Mouse (Mus musculus) forebrain, embryonic 12.5 days (tissue): ENCODE measurements around the gene Zfhx3. TPM values are rescaled to one million over a fixed set of nuclear protein-coding genes. Genes with fewer than 3 reads are reported as not detected.
A peak's percentile ranks its signal among the peaks of the same experiment; 100 is the strongest.

Experiments
- ATAC-seq: fragments of 200-750 bp; cut with Nextera tagmentation; 2 replicates; pipeline ENCODE4 v1.8.0; 2017; ENCODE audit warnings: moderate TSS enrichment; ENCODE audit not compliant: low FRiP score
- H3K27ac ChIP-seq: fragments of 300-500 bp; sonication (generic); 2 replicates; pipeline ENCODE4 v1.5.1; 2016; ENCODE audit warnings: mild to moderate bottlenecking
- H3K27me3 ChIP-seq: fragments of 300-500 bp; sonication (generic); 2 replicates; pipeline ENCODE4 v1.6.1; 2016; ENCODE audit warnings: mild to moderate bottlenecking
- H3K36me3 ChIP-seq: fragments of 300-500 bp; sonication (generic); replicated peaks from 2 replicates; pipeline ENCODE4 v1.6.1; 2016; ENCODE audit warnings: mild to moderate bottlenecking
- H3K4me1 ChIP-seq: fragments of 300-500 bp; sonication (generic); 2 replicates; pipeline ENCODE4 v1.6.1; 2016
- H3K4me2 ChIP-seq: fragments of 300-500 bp; sonication (generic); 2 replicates; pipeline ENCODE4 v1.6.1; 2016; ENCODE audit warnings: mild to moderate bottlenecking, moderate library complexity
- H3K4me3 ChIP-seq: fragments of 300-500 bp; sonication (generic); replicated peaks from 2 replicates; pipeline ENCODE4 v1.5.1; 2016; ENCODE audit warnings: mild to moderate bottlenecking
- H3K9ac ChIP-seq: fragments of 300-500 bp; sonication (generic); 2 replicates; pipeline ENCODE4 v1.6.1; 2016; ENCODE audit warnings: mild to moderate bottlenecking
- H3K9me3 ChIP-seq: fragments of 300-500 bp; sonication (generic); 2 replicates; pipeline ENCODE4 v1.6.1; 2016
- whole genome bisulfite sequencing: fragments of 180-500 bp; shearing (Covaris S2); methylation state at CpG from one replicate; pipeline ENCODE4 v1.1.7; 2016; 5-methylcytosine and 5-hydroxymethylcytosine counted together
- polyA plus RNA-seq: library from polyadenylated mRNA; unstranded; fragments of >200 nt; fragmentation: Nextera tagmentation; extraction: Ambion mirVana; gene quantifications from 2 replicates; pipeline ENCODE4 v1.2.1, GENCODE M21; 2016

Zfhx3 gene
- polyA plus RNA-seq, 1 experiment from 2014 or later = 30.5 TPM

DNA sequence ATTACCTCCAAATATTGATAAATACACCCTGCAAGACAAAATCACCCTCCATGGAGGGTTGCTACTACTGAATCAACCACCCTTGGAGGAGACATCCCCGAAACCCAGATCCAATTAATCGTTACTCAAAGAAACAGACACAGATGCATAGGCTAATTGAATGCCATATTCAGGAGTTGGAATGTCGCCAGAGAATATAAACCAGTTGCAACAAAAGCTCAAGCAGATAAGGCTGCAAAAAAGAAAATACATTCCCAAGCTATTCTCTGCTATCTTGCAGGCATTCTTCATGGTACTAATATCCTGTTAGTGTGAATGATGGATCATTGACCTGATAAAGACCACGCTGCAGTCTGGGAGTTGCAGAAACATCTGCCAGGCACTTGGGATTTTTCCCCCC, 440.7 kb downstream of the Zfhx3 start:
- Histone ChIP-seq H3K27ac (no peak overlapping the region), H3K4me2 (no peak overlapping the region), H3K4me3 (no peak overlapping the region), H3K9me3 (no peaks in the 10 kb centered on the region), H3K27me3 (no peaks in the 10 kb centered on the region), H3K9ac (no peak overlapping the region), H3K36me3 (no peaks in the 10 kb centered on the region), H3K4me1 (peaks cover 21% of the 10 kb centered on the region)
- 69% methylated on average over 4 of the region's 4 CpGs for WGBS
- no peak for ATAC-seq

DNA sequence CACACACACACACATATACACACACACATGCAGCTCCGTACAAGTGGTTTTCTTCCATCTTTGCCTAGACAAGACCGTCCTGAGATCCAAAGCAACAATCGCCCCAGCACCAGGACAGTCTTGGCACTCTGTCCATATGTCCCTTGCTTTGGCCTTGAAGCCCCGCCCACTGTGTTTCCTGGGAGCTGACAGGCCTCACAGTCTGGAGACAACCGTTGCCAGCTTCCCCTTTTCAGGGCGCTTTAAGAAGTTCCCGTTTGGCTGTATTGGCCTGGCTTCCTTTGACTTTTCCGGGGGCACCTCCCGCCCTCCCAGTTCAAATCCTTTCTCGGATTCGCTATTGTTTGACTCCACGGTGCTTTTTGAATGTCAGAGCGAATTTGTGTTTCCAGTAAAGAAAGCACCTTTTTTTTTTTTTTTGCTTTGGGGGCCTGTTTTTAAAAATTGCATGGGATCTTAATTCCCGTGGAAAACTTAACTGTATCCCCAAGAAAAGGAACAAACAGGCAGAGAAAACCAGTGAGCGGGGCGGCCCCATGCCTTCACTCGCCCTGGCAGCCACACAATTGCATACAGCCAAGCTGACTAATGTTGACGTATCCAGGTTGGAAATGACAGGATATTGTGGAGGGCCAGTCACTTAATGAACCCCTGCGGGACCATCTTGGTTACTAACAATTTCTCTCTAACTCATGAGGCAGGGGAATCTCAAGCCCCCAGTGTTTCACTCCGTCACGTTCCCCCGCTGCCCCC, 444.9 kb downstream of the Zfhx3 start:
- H3K9ac ChIP-seq = peak overlapping the region; percentile 8; the same call in 1 of the 2 replicates

DNA sequence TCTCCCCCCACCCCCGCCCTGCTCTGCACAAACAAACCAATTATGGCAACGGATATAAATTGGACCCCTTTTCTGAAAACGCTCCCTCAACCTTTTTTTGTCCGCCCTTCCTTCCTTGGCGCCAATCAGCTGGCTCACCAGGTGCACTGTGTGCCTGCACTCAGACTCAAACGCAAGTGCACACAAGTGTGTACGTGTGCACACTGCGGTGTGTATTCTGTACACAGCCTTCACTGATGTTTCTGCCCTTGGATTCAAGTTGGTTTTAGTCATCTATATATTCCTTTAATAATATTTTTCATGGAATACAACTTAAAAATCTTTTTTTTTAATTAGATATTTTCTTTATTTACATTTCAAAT, 445.4 kb downstream of the Zfhx3 start:
- ATAC-seq = no peak
- peak overlapping the region; percentile 27; the same call in 1 of the 2 replicates for H3K27ac ChIP-seq

More for the DNA sequence above, 444.9 kb downstream of the Zfhx3 start:
- peaks cover 32% of the 10 kb centered on the region for H3K4me1 ChIP-seq
- peak overlapping the region; percentile 27; the same call in 1 of the 2 replicates for H3K27ac ChIP-seq
- H3K27me3 ChIP-seq = no peaks in the 10 kb centered on the region
- whole genome bisulfite sequencing = 17% methylated on average over 22 of the region's 22 CpGs
- peak; percentile 75; the same call in 1 of the 2 replicates for ATAC-seq
- no peaks in the 10 kb centered on the region for H3K36me3 ChIP-seq
- peak overlapping the region; percentile 48 for H3K4me2 ChIP-seq
- H3K4me3 ChIP-seq = peak overlapping the region; percentile 7; the same call in 1 of the 2 replicates
- H3K9me3 ChIP-seq = no peaks in the 10 kb centered on the region

DNA sequence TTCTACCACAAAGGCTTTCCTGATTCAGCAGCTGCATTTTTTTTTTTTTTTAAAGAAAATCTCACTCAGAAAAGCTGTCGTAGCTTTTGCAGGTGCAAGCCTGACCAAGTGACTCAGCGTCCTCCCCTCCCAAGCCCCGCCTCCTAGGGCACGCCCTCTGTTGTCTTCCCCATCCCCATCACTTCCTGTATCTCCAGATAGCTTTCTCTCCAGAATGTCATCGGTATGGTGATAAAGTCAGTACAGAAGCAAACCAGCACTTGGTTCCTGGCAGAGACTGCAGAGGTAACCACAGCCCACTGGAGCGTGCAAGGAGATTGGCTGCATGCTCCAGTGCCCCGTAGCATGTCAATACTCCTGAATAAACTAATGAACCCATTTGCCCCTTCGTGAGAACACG, 450.5 kb downstream of the Zfhx3 start:
- 81% methylated on average over 9 of the region's 9 CpGs for WGBS
- no peak overlapping the region for H3K27ac ChIP-seq
- no peak for ATAC-seq

More for the DNA sequence above, 445.4 kb downstream of the Zfhx3 start:
- no peaks in the 10 kb centered on the region for H3K9me3 ChIP-seq
- no peaks in the 10 kb centered on the region for H3K27me3 ChIP-seq
- 43% methylated on average over 8 of the region's 8 CpGs for WGBS
- peaks cover 32% of the 10 kb centered on the region for H3K4me1 ChIP-seq
- H3K36me3 ChIP-seq = no peaks in the 10 kb centered on the region
- H3K9ac ChIP-seq = 0 out of 2 replicates have a peak overlapping the region, but pooled peaks have one; percentile 8
- peak overlapping the region; percentile 48 for H3K4me2 ChIP-seq
- H3K4me3 ChIP-seq = no peak overlapping the region

DNA sequence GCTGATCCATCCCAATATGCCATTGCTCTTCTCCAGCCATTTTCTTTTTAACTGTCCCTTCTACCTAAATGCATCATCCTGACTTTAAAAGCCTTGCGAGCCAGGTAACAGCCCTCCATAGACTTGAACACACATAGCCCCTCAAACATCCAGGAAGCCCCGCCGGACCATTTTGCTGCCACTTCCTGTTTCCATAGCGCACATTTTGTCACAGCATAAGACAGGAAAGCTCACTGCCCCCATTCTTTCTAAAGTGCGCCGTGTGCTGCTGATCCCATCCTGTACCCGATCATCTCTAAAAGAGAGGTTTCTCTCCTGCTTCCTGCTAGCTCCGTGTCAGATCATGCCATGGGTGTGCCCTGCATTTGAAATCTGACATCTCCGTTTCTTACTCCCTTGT, 459.7 kb downstream of the Zfhx3 start:
- Histone ChIP-seq H3K9ac (no peak overlapping the region), H3K9me3 (no peaks in the 10 kb centered on the region), H3K27ac (no peak overlapping the region), H3K4me2 (no peak overlapping the region), H3K36me3 (no peaks in the 10 kb centered on the region), H3K27me3 (peaks cover 16% of the 10 kb centered on the region), H3K4me3 (no peak overlapping the region), H3K4me1 (peaks cover 18% of the 10 kb centered on the region)
- no peak for ATAC-seq
- WGBS = 88% methylated on average over 9 of the region's 9 CpGs

More for the DNA sequence above, 450.5 kb downstream of the Zfhx3 start:
- Histone ChIP-seq H3K36me3 (no peaks in the 10 kb centered on the region), H3K9ac (no peak overlapping the region), H3K4me2 (no peak overlapping the region), H3K4me1 (peaks cover 13% of the 10 kb centered on the region), H3K27me3 (no peaks in the 10 kb centered on the region), H3K4me3 (no peak overlapping the region), H3K9me3 (no peaks in the 10 kb centered on the region)

DNA sequence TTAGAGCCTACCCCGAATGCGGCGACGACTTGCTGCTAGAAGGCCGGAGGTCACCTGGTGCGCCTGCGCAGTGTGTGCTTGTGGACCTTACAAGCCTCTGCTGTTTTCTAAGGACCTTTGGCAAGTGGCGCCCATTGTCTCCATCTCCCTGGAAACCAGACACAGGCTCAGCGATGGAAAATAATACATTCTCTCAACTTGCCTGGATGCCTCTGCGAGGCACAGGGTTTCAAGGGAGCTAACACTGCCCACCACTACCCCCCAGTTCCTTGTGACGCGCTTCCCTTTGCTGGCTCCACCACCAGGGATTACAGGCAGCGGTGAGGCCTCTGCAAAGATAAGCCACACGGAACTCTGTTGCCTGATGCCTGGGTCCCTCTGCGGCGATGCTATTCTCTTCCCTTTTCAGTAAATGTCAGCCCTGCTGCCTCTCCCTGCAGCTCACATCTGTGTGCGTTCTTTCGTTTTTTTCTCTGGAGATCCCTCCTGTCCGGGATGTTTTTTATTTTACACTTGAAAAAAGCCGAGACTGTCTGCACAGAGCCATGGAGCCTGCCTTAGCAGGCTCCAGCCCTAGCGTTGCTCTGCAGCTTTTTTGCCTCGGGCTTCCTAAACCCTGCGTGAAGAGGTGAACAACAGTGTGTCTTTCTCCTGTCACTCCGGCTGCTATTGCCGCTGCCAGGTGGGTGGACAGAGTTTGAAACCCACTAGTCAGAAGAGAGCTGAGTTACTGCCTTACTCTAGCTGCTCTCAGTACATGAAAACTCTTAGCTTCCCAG, 464.5 kb downstream of the Zfhx3 start:
- Histone ChIP-seq H3K4me3 (peak overlapping the region; percentile 12), H3K9ac (peak overlapping the region; percentile 38), H3K9me3 (no peaks in the 10 kb centered on the region), H3K27ac (peak overlapping the region; percentile 77), H3K4me2 (peak overlapping the region; percentile 46), H3K36me3 (no peaks in the 10 kb centered on the region), H3K4me1 (peaks cover 19% of the 10 kb centered on the region), H3K27me3 (peaks cover 22% of the 10 kb centered on the region)
- peak; percentile 83 for ATAC-seq
- 11% methylated on average over 25 of the region's 25 CpGs for WGBS

DNA sequence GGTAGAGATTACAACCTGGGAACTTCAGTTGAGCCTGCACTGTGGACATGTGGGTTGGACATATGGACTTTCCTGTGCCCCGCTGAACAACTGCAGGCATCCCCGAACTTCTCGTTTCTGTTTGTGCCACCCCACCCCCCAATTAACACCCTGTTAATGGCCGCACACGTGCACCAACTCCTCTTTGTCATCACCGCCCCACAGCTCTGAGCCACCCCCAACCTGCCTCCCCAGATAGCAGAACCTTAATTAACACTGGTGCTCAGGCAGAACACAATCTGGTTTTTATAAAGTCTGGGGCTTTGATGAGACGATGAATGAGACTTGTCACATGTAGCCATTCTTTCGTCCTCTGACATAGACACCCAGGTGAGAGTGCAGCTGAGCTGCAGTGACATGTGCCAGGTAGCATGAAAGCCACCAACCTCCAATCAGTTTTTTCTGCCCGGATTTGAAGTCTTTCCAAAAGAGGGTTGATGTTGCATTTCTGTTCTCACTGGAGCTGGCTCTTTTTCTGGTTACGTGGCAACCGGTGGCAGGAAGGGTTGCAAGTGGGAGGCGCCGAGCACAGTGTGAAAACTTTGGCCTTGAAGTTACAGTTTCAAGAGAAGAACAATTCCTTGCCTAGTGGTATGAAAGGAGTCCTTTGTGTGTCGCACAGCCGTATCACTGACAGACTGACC, 476.9 kb downstream of the Zfhx3 start:
- H3K4me3 ChIP-seq = no peak overlapping the region
- peaks cover 14% of the 10 kb centered on the region for H3K4me1 ChIP-seq
- no peak overlapping the region for H3K27ac ChIP-seq
- ATAC-seq = peak; percentile 61; the same call in 1 of the 2 replicates
- WGBS = 25% methylated on average over 15 of the region's 15 CpGs
- peaks cover 50% of the 10 kb centered on the region for H3K27me3 ChIP-seq
- peak overlapping the region; percentile 30 for H3K4me2 ChIP-seq
- H3K36me3 ChIP-seq = no peaks in the 10 kb centered on the region
- H3K9ac ChIP-seq = no peak overlapping the region
- H3K9me3 ChIP-seq = no peaks in the 10 kb centered on the region

DNA sequence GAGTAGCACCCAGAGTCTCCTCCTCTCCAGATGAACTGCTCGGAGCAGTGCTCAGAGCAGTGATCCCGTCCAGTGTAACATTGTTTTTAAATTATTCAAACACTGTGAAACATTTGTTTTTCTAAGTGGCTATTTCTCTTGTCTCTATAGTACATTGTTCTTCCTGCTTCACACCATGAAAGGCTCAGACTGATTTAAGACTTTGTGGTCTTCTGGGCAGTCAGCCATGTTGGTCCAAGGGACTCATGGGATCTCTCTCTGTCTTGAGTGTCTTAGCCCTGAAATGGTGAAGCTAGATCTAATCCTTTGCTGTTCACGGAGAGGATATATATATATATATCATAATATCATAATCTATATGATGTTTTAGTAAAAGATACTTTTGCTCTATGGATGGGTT, 480.1 kb downstream of the Zfhx3 start:
- H3K27me3 ChIP-seq = peaks cover 48% of the 10 kb centered on the region
- no peak overlapping the region for H3K27ac ChIP-seq
- H3K4me2 ChIP-seq = no peak overlapping the region
- no peaks in the 10 kb centered on the region for H3K9me3 ChIP-seq
- peaks cover 14% of the 10 kb centered on the region for H3K4me1 ChIP-seq
- H3K9ac ChIP-seq = no peak overlapping the region
- WGBS = 84% methylated on average over 3 of the region's 3 CpGs
- no peak overlapping the region for H3K4me3 ChIP-seq
- H3K36me3 ChIP-seq = no peaks in the 10 kb centered on the region
- ATAC-seq = no peak

DNA sequence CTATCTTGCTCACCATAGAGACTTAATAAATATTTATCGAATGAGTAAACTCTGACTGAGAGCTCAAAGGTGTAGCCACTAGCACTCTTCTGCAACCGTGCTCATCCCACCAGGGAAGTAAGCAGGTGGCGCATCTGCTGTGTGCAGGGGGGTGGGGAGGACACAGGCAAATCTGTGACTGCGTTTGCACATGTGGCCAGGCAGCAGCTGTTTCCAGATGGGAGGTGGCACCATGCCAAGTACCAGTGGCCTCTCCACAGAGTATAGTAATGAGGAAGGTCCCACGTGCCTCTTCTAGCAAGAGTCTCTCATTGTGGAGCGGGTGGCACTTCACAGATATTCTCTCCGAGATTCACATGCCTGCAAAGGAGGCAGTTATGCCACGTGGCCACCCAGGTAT, 481.9 kb downstream of the Zfhx3 start:
- Histone ChIP-seq H3K4me3 (no peak overlapping the region), H3K9ac (no peak overlapping the region), H3K9me3 (no peaks in the 10 kb centered on the region), H3K4me1 (peaks cover 8% of the 10 kb centered on the region), H3K27me3 (peaks cover 46% of the 10 kb centered on the region), H3K4me2 (no peak overlapping the region), H3K27ac (no peak overlapping the region), H3K36me3 (no peaks in the 10 kb centered on the region)
- WGBS = 76% methylated on average over 8 of the region's 8 CpGs
- ATAC-seq = 0 out of 2 replicates have a peak, but pooled peaks have one; percentile 39

DNA sequence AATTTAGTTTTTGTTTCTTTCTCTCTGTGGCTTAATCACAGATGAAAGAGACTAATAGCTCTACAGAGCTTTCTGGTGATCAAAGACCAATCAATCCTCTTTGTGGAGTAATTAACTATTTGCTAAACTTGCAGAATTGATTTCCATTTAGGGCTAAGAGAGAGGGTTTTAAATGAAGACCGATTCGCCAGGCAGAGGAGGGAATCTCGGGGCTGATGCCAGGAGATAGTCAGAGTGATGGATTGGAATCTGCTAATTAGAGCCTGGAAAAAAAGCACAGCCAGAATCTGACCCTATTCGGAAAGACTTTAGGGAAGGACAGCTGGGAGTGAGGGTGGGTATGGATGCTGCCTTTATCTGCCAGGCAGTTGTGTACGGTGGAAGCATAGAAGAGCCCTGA, 490.9 kb downstream of the Zfhx3 start:
- H3K27me3 ChIP-seq = peaks cover 79% of the 10 kb centered on the region

DNA sequence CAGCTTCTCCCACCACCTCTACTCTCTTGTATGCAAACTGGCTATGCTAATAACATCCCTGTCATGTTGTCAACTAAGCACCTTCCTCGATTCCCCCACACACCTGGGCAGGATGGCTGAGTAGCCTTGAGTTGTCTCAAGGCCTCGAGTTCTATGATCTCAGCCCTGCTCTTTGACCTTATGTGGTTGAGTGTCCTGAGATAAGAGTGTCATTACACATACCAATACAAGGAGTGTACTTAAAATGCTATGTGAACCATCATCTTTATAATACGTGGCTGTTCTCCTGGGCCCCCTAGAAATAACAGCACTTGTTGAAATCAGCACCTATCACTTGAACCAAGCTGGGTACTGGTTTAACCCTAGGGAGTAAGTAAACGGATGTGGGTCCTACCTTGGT, 492.1 kb downstream of the Zfhx3 start:
- no peak for ATAC-seq
- H3K27ac ChIP-seq = no peak overlapping the region
- peaks cover 17% of the 10 kb centered on the region for H3K4me1 ChIP-seq
- no peak overlapping the region for H3K9ac ChIP-seq
- no peaks in the 10 kb centered on the region for H3K9me3 ChIP-seq
- H3K27me3 ChIP-seq = peaks cover 79% of the 10 kb centered on the region
- H3K4me2 ChIP-seq = no peak overlapping the region
- 89% methylated on average over 4 of the region's 4 CpGs for WGBS
- H3K4me3 ChIP-seq = no peak overlapping the region
- no peaks in the 10 kb centered on the region for H3K36me3 ChIP-seq

More for the DNA sequence above, 490.9 kb downstream of the Zfhx3 start:
- 12% methylated on average over 5 of the region's 5 CpGs for WGBS
- Histone ChIP-seq H3K9ac (no peak overlapping the region), H3K9me3 (no peaks in the 10 kb centered on the region), H3K36me3 (no peaks in the 10 kb centered on the region), H3K27ac (no peak overlapping the region), H3K4me1 (peaks cover 17% of the 10 kb centered on the region), H3K4me2 (no peak overlapping the region), H3K4me3 (no peak overlapping the region)
- ATAC-seq = no peak

DNA sequence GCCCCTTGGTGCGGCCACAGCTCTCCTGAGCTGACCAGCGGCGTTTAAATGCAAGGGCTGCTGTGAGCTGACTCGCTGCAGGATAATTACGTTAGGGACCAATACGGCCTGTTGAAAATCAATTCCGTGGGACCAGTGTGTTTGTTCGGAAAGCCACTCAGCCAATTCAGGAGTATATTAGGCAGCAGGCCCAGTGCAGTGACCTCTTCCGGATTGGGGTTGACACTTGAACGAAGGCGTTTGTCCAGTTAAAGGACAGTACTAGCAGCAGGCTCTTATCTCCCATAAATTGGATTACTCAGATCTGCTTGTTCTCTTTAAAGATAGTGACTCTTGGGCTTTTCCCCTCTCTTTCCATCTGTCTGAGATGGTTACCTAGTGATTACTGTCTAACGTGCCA, 493.9 kb downstream of the Zfhx3 start:
- peaks cover 69% of the 10 kb centered on the region for H3K27me3 ChIP-seq
- no peak for ATAC-seq
- no peak overlapping the region for H3K27ac ChIP-seq
- H3K4me1 ChIP-seq = peaks cover 17% of the 10 kb centered on the region
- no peak overlapping the region for H3K4me3 ChIP-seq
- WGBS = 53% methylated on average over 12 of the region's 12 CpGs
- H3K4me2 ChIP-seq = no peak overlapping the region
- no peaks in the 10 kb centered on the region for H3K36me3 ChIP-seq
- H3K9me3 ChIP-seq = no peaks in the 10 kb centered on the region
- H3K9ac ChIP-seq = no peak overlapping the region
